Mouse (Mus musculus): ENCODE data around the gene Tns1.

DNA sequence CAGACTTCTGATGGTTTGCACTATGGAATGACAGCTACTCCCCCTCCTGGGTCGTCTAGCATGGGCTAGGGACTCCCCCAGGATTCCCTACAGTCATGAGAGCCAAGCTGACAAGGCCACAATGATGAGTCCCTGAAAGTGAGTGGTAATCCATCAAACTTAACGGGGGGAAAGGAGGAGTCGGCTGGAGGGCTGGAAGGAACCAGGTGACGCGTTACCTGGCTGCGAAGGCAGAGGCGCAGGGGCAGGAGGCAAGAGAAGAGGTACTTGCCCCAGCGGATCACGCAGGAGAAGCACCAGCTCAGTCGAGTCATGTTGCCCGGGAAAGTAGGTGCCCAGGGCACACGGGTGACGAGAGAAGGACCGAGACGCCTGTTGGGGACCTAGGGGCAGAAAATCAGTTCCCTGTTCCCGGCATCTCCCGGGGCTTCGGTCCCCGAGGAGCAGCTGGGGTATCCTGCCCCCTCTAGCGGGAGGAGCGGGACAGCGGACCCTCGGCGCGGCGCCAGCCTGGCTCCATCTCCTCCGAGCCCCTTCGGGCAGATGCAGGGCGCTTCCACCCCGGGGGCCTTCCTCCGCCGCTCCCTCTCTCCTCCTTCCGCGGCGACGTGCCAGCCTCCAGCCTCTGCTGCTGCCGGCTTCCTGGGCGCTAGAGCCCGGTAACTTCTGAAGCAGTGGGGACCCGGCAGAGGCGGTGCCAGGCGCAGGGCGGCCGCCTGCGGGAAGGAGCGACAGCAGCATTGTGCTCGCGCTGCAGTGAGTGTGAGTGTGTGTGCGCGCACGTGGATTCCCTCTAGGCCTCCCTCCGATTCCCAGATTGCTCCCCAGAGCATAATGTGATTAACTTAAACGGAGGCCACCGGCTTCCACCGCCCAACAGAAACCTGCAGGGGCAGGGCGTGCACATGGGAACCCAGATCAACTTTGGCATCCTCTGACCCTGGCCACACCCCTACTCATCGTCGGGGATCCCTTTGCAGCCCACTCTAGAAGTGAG lies 25.9 kb downstream of the Tns1 start:
- TF ChIP-seq CTCF (IDR thresholded peaks at IDR 0.05; ENCODE audit: borderline replicate concordance, control insufficient read depth, extremely low read depth, insufficient read depth, low read length, poor library complexity) = no peak
- no peak for TF ChIP-seq POLR2A (IDR thresholded peaks at IDR 0.05; ENCODE audit: control insufficient read depth, extremely low read depth, insufficient read depth, low read length, poor library complexity)
